Mouse (Mus musculus) T-helper 1 cell (primary cell): ENCODE data around the gene Gm8897.
"Not testable (repeated sequence)": the region's sequence is repeated elsewhere in the genome, so short reads cannot be mapped to it uniquely, and the experiment has no call there.

Experiments used
- in situ Hi-C: fragments of 300-600 bp; cut with MboI, MseI; formaldehyde crosslinking; loops from one replicate; pipeline ENCODE4 v1.15.1; 2025; ENCODE audit warnings: high pct_unique_total_duplicates

Gene Gm8897

GRCm38 (mm10) chr5:11416118-11416517, at the start of gene Gm8897:
Gm8897 (plus strand) TSS chr5:11416418.
- in situ Hi-C loops = not testable (repeated sequence)

- in situ Hi-C loops = not testable (repeated sequence)
Observed at GRCm38 (mm10) chr5:11416691-11417090, 473 bp downstream of the Gm8897 start.
